ENCODE assay signal across 11 mouse cellular contexts in genomic region chr16:95704662-95705330, GRCm38 (mm10). TPM values are rescaled to one million over a fixed set of nuclear protein-coding genes. Genes with fewer than 3 reads are reported as not detected.
DNase-seq lines count a peak whose midpoint lies in the region; ATAC-seq and TF ChIP-seq lines count a peak whose summit lies in the region.
"Had no signal": no experiment of that assay in that cellular context is flagged by ENCODE, and none has a peak within 500 bp of the region (broad histone marks: within the 10 kb centered on the region; RNA-seq: fewer than 3 reads in every experiment).

No protein-coding gene starts in this region.

- no peak for ATAC-seq in forebrain, embryonic 16.5 days
- no peak for ATAC-seq in lung, embryonic 14.5 days (ENCODE audit: insufficient read depth)
- no peak for ATAC-seq in liver, embryonic 16.5 days (ENCODE audit: low read depth)

- WGBS in forebrain, embryonic 10.5 days = 94% methylated on average over 10 of the region's 10 CpGs
- WGBS in forebrain, embryonic 16.5 days = 76% methylated on average over 10 of the region's 10 CpGs
- WGBS in lung, embryonic 14.5 days = 48% methylated on average over 10 of the region's 10 CpGs
- WGBS in hindbrain, embryonic 10.5 days = 88% methylated on average over 10 of the region's 10 CpGs
- WGBS in liver, embryonic 16.5 days (ENCODE audit: insufficient replicate concordance) = 69% methylated on average over 10 of the region's 10 CpGs

- no peaks in the 10 kb centered on the region for H3K9me3 ChIP-seq in forebrain, embryonic 10.5 days
- no peaks in the 10 kb centered on the region for H3K9me3 ChIP-seq in forebrain, embryonic 16.5 days (ENCODE audit: control insufficient read depth, low read length)
- no peaks in the 10 kb centered on the region for H3K9me3 ChIP-seq in lung, embryonic 14.5 days (ENCODE audit: low read depth, low read length)
- no peaks in the 10 kb centered on the region for H3K9me3 ChIP-seq in hindbrain, embryonic 10.5 days
- no peaks in the 10 kb centered on the region for H3K9me3 ChIP-seq in liver, embryonic 16.5 days (replicated peaks; ENCODE audit: control insufficient read depth, low read length)
- H3K9me3 ChIP-seq: megakaryocyte, embryonic 14.5 days had no signal

- no peak for DNase-seq in forebrain, embryonic 10.5 days (ENCODE audit: extremely low spot score, low spot score)
- no peak for DNase-seq in lung, embryonic 14.5 days
- DNase-seq in lung, postnatal 14 days = no peak
- no peak for DNase-seq in hindbrain, embryonic 10.5 days (ENCODE audit: low spot score)
- no peak for DNase-seq in spleen, postnatal 36 days (ENCODE audit: low spot score in 2 of 2)
- DNase-seq in left cerebral cortex, adult 8-10 months (ENCODE audit: low spot score in 2 of 2) = no peak
- DNase-seq: adrenal gland, postnatal 10 days had no signal

- no peak overlapping the region for H3K9ac ChIP-seq in forebrain, embryonic 16.5 days (replicated peaks; ENCODE audit: low read depth, low read length)
- H3K9ac ChIP-seq in lung, embryonic 14.5 days = peak overlapping the region; percentile 58
- 0 out of 2 replicates have a peak overlapping the region, but pooled peaks have one; percentile 2 for H3K9ac ChIP-seq in liver, embryonic 16.5 days (ENCODE audit: low read depth, low read length)

- TF ChIP-seq CTCF in lung, embryonic 14.5 days (IDR thresholded peaks at IDR 0.05; ENCODE audit: low read depth) = no peak

- no peak overlapping the region for H3K4me2 ChIP-seq in forebrain, embryonic 16.5 days (ENCODE audit: low read length)
- peak overlapping the region; percentile 82 for H3K4me2 ChIP-seq in lung, embryonic 14.5 days
- H3K4me2 ChIP-seq in liver, embryonic 16.5 days (ENCODE audit: low read depth, low read length) = peak overlapping the region; percentile 38

- peaks cover 32% of the 10 kb centered on the region for H3K4me1 ChIP-seq in forebrain, embryonic 10.5 days
- peaks cover 16% of the 10 kb centered on the region for H3K4me1 ChIP-seq in forebrain, embryonic 16.5 days (replicated peaks; ENCODE audit: control insufficient read depth, insufficient read depth, low read length)
- peaks cover 23% of the 10 kb centered on the region for H3K4me1 ChIP-seq in lung, embryonic 14.5 days (ENCODE audit: insufficient read depth)
- H3K4me1 ChIP-seq in hindbrain, embryonic 10.5 days (replicated peaks) = peaks cover 31% of the 10 kb centered on the region
- peaks cover 7% of the 10 kb centered on the region for H3K4me1 ChIP-seq in liver, embryonic 16.5 days (ENCODE audit: control insufficient read depth, low read depth, low read length)

- H3K27me3 ChIP-seq in forebrain, embryonic 10.5 days (ENCODE audit: poor library complexity, severe bottlenecking) = peaks cover 42% of the 10 kb centered on the region
- 0 out of 2 replicates have a peak, but pooled peaks cover 3% of the 10 kb centered on the region for H3K27me3 ChIP-seq in forebrain, embryonic 16.5 days (replicated peaks; ENCODE audit: control insufficient read depth, insufficient read depth, low read length)
- no peaks in the 10 kb centered on the region for H3K27me3 ChIP-seq in lung, embryonic 14.5 days (ENCODE audit: insufficient read depth, low read length)
- no peaks in the 10 kb centered on the region for H3K27me3 ChIP-seq in hindbrain, embryonic 10.5 days (ENCODE audit: insufficient read depth, poor library complexity, severe bottlenecking)
- no peaks in the 10 kb centered on the region for H3K27me3 ChIP-seq in liver, embryonic 16.5 days (ENCODE audit: control insufficient read depth, insufficient read depth, low read depth, low read length)

- H3K4me3 ChIP-seq in forebrain, embryonic 10.5 days = peak overlapping the region; percentile 86; the same call in 1 of the 2 replicates
- H3K4me3 ChIP-seq in forebrain, embryonic 16.5 days (replicated peaks; ENCODE audit: low read length) = no peak overlapping the region
- peak overlapping the region; percentile 93 for H3K4me3 ChIP-seq in lung, embryonic 14.5 days (ENCODE audit: low read depth, low read length)
- peak overlapping the region; percentile 36; the same call in 1 of the 2 replicates for H3K4me3 ChIP-seq in hindbrain, embryonic 10.5 days
- H3K4me3 ChIP-seq in liver, embryonic 16.5 days (ENCODE audit: low read depth, low read length) = peak overlapping the region; percentile 18; the same call in 1 of the 2 replicates
- H3K4me3 ChIP-seq: erythroblast, embryonic 14.5 days; megakaryocyte, embryonic 14.5 days had no signal

- peaks cover 17% of the 10 kb centered on the region for H3K36me3 ChIP-seq in forebrain, embryonic 10.5 days (replicated peaks)
- no peaks in the 10 kb centered on the region for H3K36me3 ChIP-seq in forebrain, embryonic 16.5 days (ENCODE audit: control insufficient read depth, insufficient read depth)
- peaks cover 34% of the 10 kb centered on the region for H3K36me3 ChIP-seq in lung, embryonic 14.5 days (ENCODE audit: insufficient read depth)
- peaks cover 21% of the 10 kb centered on the region for H3K36me3 ChIP-seq in hindbrain, embryonic 10.5 days
- no peaks in the 10 kb centered on the region for H3K36me3 ChIP-seq in liver, embryonic 16.5 days (ENCODE audit: control insufficient read depth, insufficient read depth)

- H3K27ac ChIP-seq in forebrain, embryonic 10.5 days = no peak overlapping the region
- no peak overlapping the region for H3K27ac ChIP-seq in forebrain, embryonic 16.5 days (ENCODE audit: low read length)
- H3K27ac ChIP-seq in lung, embryonic 14.5 days (ENCODE audit: low read depth) = peak overlapping the region; percentile 54; the same call in 1 of the 2 replicates
- no peak overlapping the region for H3K27ac ChIP-seq in hindbrain, embryonic 10.5 days
- no peak overlapping the region for H3K27ac ChIP-seq in liver, embryonic 16.5 days (ENCODE audit: low read length)

RNA-seq across cellular contexts. Expression of gene Ets2, which starts 2.9 kb away (rescaled TPM):
- polyA plus RNA-seq in forebrain, embryonic 10.5 days (2016; fragmentation: Nextera tagmentation; extraction: Ambion mirVana) = 14.2 and 16.8 TPM in 2 replicates
- 19.0 and 20.9 TPM in 2 replicates for polyA plus RNA-seq in forebrain, embryonic 16.5 days (2015; fragmentation: Nextera tagmentation; extraction: Ambion mirVana)
- polyA plus RNA-seq in lung, embryonic 14.5 days (2014; fragmentation: Nextera tagmentation; extraction: Ambion mirVana) = 72.6 and 74.7 TPM in 2 replicates
- polyA plus RNA-seq in hindbrain, embryonic 10.5 days (2016; fragmentation: Nextera tagmentation; extraction: Ambion mirVana) = 19.6 and 23.9 TPM in 2 replicates
- polyA plus RNA-seq in liver, embryonic 16.5 days (2015; fragmentation: Nextera tagmentation; extraction: Ambion mirVana) = 13.6 and 15.8 TPM in 2 replicates
- 10 to 100 TPM; 70.6 to 77.0 (median 74.1) TPM for total RNA-seq in left cerebral cortex, adult 8-10 months (2022)
